Mouse (Mus musculus) neural tube, embryonic 13.5 days (tissue): ENCODE results near the gene Dcst1. TPM values are rescaled to one million over a fixed set of nuclear protein-coding genes. Genes with fewer than 3 reads are reported as not detected.
A peak's percentile ranks its signal among the peaks of the same experiment; 100 is the strongest.

ENCODE experiments used
- ATAC-seq: fragments of 200-750 bp; cut with Nextera tagmentation; 2 replicates; pipeline ENCODE4 v1.8.0; 2017; ENCODE audit warnings: low read depth, mild to moderate bottlenecking, moderate TSS enrichment, moderate library complexity
- H3K27ac ChIP-seq: fragments of 300-500 bp; sonication (generic); replicated peaks from 2 replicates; pipeline ENCODE4 v1.5.1; 2015; ENCODE audit warnings: moderate library complexity, mild to moderate bottlenecking, inconsistent platforms
- H3K27me3 ChIP-seq: fragments of 300-500 bp; sonication (generic); 2 replicates; pipeline ENCODE4 v1.6.1; 2015; ENCODE audit warnings: mild to moderate bottlenecking, inconsistent platforms
- H3K36me3 ChIP-seq: fragments of 300-500 bp; sonication (generic); 2 replicates; pipeline ENCODE4 v1.6.1; 2015; ENCODE audit warnings: mild to moderate bottlenecking, inconsistent platforms
- H3K4me1 ChIP-seq: fragments of 300-500 bp; sonication (generic); replicated peaks from 2 replicates; pipeline ENCODE4 v1.6.1; 2015; ENCODE audit warnings: inconsistent platforms
- H3K4me2 ChIP-seq: fragments of 300-500 bp; sonication (generic); 2 replicates; pipeline ENCODE4 v1.6.1; 2015; ENCODE audit warnings: inconsistent platforms, mild to moderate bottlenecking, moderate library complexity
- H3K4me3 ChIP-seq: fragments of 300-500 bp; sonication (generic); 2 replicates; pipeline ENCODE4 v1.5.1; 2015; ENCODE audit warnings: mild to moderate bottlenecking, inconsistent platforms
- H3K9ac ChIP-seq: fragments of 300-500 bp; sonication (generic); 2 replicates; pipeline ENCODE4 v1.6.1; 2015; ENCODE audit warnings: moderate library complexity, mild to moderate bottlenecking, inconsistent platforms
- H3K9me3 ChIP-seq: fragments of 300-500 bp; sonication (generic); 2 replicates; pipeline ENCODE4 v1.6.1; 2016; ENCODE audit warnings: inconsistent platforms
- WGBS: fragments of 180-500 bp; shearing (Covaris S2); methylation state at CpG from one replicate; pipeline ENCODE4 v1.1.7; 2015; 5-methylcytosine and 5-hydroxymethylcytosine counted together
- polyA plus RNA-seq: library from polyadenylated mRNA; unstranded; fragments of >200 nt; fragmentation: Nextera tagmentation; extraction: Ambion mirVana; gene quantifications from 2 replicates; pipeline ENCODE4 v1.2.1, GENCODE M21; 2015

Dcst1 gene
- 0.88 and 1.1 TPM in 2 replicates for polyA plus RNA-seq

DNA sequence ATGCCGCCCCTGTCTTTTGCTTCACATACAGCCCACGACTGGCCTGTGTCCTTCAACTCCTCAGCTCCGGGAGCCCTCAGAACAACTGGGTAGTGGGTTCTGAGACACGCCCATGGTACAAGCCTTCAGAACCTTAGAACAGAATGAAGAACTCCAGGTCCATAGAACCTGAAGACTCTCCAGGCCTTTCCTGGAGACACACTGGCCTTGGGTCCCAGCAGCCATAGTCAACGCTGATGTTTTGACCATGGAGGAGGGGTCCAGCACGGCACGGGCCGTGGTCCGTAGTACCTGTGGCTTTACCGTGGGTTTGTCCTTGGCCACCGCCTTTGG, at the start of gene Dcst1:
Gene Dcst1 (minus strand): TSS at position 101 of the 333 bp plus-strand sequence.
- H3K4me3 ChIP-seq, result no peak within 1 kb of the TSS
- WGBS, result 86% methylated on average over 11 of the region's 11 CpGs
- H3K36me3 ChIP-seq, result no peaks in the 10 kb centered on the region
- H3K4me2 ChIP-seq, result no peak within 1 kb of the TSS
- H3K27me3 ChIP-seq, result no peaks in the 10 kb centered on the region
- no peaks in the 10 kb centered on the region for H3K9me3 ChIP-seq
- no peak for ATAC-seq
- no peak within 1 kb of the TSS for H3K9ac ChIP-seq
- no peak within 1 kb of the TSS for H3K27ac ChIP-seq
- H3K4me1 ChIP-seq, result no peaks in the 10 kb centered on the region

DNA sequence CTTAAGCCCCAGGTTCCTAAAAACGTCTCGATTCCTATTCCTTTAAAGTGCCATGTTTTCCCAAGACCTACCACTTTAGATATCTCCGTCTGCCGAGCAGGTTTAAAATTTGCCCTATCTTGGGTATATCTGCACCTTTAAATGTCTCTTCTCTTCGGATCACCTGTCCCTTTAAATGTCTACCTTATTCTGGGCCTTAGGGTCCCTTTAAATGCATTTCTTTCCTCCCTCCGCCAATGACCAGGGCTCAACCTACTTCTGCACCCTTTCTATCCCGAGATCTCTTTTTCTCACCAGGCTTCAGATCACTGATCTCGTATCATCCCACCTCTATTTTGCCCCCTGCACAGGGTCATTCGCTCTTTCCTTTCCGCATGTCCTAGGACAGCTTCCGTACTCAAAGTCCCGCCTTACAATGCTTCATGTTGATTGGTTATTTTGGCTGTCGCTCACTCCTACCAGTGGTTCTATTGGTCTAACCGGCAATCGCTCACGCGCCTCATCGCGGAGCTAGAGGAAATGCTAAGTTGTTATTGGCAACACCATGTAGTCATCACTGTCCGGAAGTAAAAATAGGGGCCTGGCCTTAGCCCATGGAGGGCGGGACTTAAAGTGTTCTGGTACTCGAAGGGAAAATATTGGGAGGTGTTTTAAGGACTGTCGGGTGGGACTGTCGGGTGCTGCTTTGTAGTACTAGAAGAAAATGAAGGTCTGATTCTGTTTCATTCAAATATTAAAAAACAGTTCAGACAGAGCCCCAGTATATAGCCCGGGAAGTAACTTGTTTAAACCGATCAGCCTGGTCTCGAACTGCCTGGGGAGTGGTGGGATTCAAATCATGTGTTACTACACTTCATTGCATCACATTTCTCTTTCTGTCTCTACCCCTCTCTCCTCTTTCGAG, 46.7 kb upstream of the Dcst1 start, which contains the start of gene Flad1:
Gene Flad1 (minus strand): TSS at position 381 of the 904 bp plus-strand sequence.
- peak within 1 kb of the TSS; percentile 78 for H3K4me2 ChIP-seq
- peak; percentile 99 for ATAC-seq
- peaks cover 44% of the 10 kb centered on the region for H3K36me3 ChIP-seq
- H3K9ac ChIP-seq, result peak within 1 kb of the TSS; percentile 73
- peak within 1 kb of the TSS; percentile 74 for H3K27ac ChIP-seq
- H3K27me3 ChIP-seq, result no peaks in the 10 kb centered on the region
- peaks cover 32% of the 10 kb centered on the region for H3K4me1 ChIP-seq
- peak within 1 kb of the TSS; percentile 52 for H3K4me3 ChIP-seq
- 7% methylated on average over 28 of the region's 28 CpGs for WGBS
- H3K9me3 ChIP-seq, result no peaks in the 10 kb centered on the region

GRCm38 (mm10) chr3:89410864-89411263, 45.8 kb upstream of the Dcst1 start:
- H3K9me3 ChIP-seq, result no peaks in the 10 kb centered on the region
- H3K4me3 ChIP-seq, result peak overlapping the region; percentile 52
- H3K9ac ChIP-seq, result peak overlapping the region; percentile 73
- ATAC-seq, result no peak
- peak overlapping the region; percentile 74 for H3K27ac ChIP-seq
- H3K36me3 ChIP-seq, result peaks cover 41% of the 10 kb centered on the region
- H3K4me2 ChIP-seq, result peak overlapping the region; percentile 78
- no peaks in the 10 kb centered on the region for H3K27me3 ChIP-seq
- WGBS, result 81% methylated on average over 10 of the region's 10 CpGs
- peaks cover 24% of the 10 kb centered on the region for H3K4me1 ChIP-seq

- no peak overlapping the region for H3K9ac ChIP-seq
- H3K27ac ChIP-seq, result no peak overlapping the region
- H3K36me3 ChIP-seq, result peaks cover 38% of the 10 kb centered on the region
- no peak for ATAC-seq
- WGBS, result 93% methylated on average over 3 of the region's 3 CpGs
- H3K4me2 ChIP-seq, result no peak overlapping the region
- no peaks in the 10 kb centered on the region for H3K27me3 ChIP-seq
- no peaks in the 10 kb centered on the region for H3K9me3 ChIP-seq
- no peak overlapping the region for H3K4me3 ChIP-seq
- peaks cover 24% of the 10 kb centered on the region for H3K4me1 ChIP-seq
These were observed 44.6 kb upstream of the Dcst1 start for GRCm38 (mm10) chr3:89409701-89410100.

DNA sequence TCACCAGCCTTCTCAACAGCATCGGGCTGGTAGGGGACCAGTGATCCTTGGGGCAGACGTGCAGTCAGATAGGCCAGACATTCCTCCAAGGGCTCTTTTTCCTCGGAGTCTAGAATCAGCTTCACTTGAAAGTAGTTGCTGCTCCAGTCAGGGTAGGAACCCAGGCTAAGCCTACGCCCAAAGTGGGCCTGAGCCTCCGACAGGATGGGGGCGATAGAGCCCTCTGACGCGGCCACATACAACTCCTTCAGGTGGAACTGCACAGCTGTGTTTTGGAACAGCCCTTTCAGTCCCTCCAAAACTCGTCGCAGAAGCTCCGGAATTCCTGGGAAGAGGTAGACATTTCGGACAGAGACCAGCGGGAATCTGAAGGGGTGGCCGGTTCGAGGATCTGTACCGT, 43.4 kb upstream of the Dcst1 start:
- no peak for ATAC-seq
- 74% methylated on average over 16 of the region's 16 CpGs for WGBS
- no peak overlapping the region for H3K27ac ChIP-seq
- H3K4me3 ChIP-seq, result no peak overlapping the region
- H3K27me3 ChIP-seq, result no peaks in the 10 kb centered on the region
- H3K4me2 ChIP-seq, result no peak overlapping the region
- no peak overlapping the region for H3K9ac ChIP-seq
- H3K4me1 ChIP-seq, result peaks cover 24% of the 10 kb centered on the region
- H3K9me3 ChIP-seq, result no peaks in the 10 kb centered on the region
- peaks cover 42% of the 10 kb centered on the region for H3K36me3 ChIP-seq

- WGBS, result 97% methylated on average over 6 of the region's 6 CpGs
These were observed 41.8 kb upstream of the Dcst1 start for GRCm38 (mm10) chr3:89406887-89407286.

GRCm38 (mm10) chr3:89402693-89403092, 37.6 kb upstream of the Dcst1 start, which contains the start of gene Lenep:
Gene Lenep (minus strand): TSS chr3:89402793.
- H3K4me1 ChIP-seq, result peaks cover 6% of the 10 kb centered on the region; the same call in 1 of the 2 replicates

More at GRCm38 (mm10) chr3:89406887-89407286, 41.8 kb upstream of the Dcst1 start:
- peaks cover 19% of the 10 kb centered on the region for H3K4me1 ChIP-seq
- H3K4me3 ChIP-seq, result no peak overlapping the region
- ATAC-seq, result no peak
- H3K27ac ChIP-seq, result no peak overlapping the region
- no peak overlapping the region for H3K4me2 ChIP-seq
- peaks cover 57% of the 10 kb centered on the region for H3K36me3 ChIP-seq
- no peaks in the 10 kb centered on the region for H3K27me3 ChIP-seq
- H3K9me3 ChIP-seq, result no peaks in the 10 kb centered on the region
- H3K9ac ChIP-seq, result no peak overlapping the region

GRCm38 (mm10) chr3:89401329-89401728, 36.3 kb upstream of the Dcst1 start:
- Histone ChIP-seq H3K27ac (no peak overlapping the region), H3K36me3 (peaks cover 54% of the 10 kb centered on the region), H3K4me3 (no peak overlapping the region), H3K9me3 (no peaks in the 10 kb centered on the region), H3K9ac (no peak overlapping the region), H3K27me3 (peaks cover under 1% of the 10 kb centered on the region), H3K4me1 (peaks cover 7% of the 10 kb centered on the region), H3K4me2 (no peak overlapping the region)
- no peak for ATAC-seq
- WGBS, result 91% methylated on average over 7 of the region's 7 CpGs

More at GRCm38 (mm10) chr3:89402693-89403092, 37.6 kb upstream of the Dcst1 start, which contains the start of gene Lenep:
- Histone ChIP-seq H3K9me3 (no peaks in the 10 kb centered on the region), H3K4me3 (no peak within 1 kb of the TSS), H3K36me3 (peaks cover 65% of the 10 kb centered on the region), H3K4me2 (no peak within 1 kb of the TSS), H3K27ac (no peak within 1 kb of the TSS), H3K9ac (no peak within 1 kb of the TSS), H3K27me3 (no peaks in the 10 kb centered on the region)
- 83% methylated on average over 5 of the region's 5 CpGs for WGBS
- no peak for ATAC-seq

GRCm38 (mm10) chr3:89396654-89397005, 31.6 kb upstream of the Dcst1 start:
- peak overlapping the region; percentile 99 for H3K4me2 ChIP-seq
- H3K27me3 ChIP-seq, result peaks cover 32% of the 10 kb centered on the region
- peaks cover 53% of the 10 kb centered on the region for H3K4me1 ChIP-seq
- ATAC-seq, result no peak
- under 1% methylated on average over 4 of the region's 4 CpGs for WGBS
- no peak overlapping the region for H3K27ac ChIP-seq
- peaks cover 14% of the 10 kb centered on the region for H3K36me3 ChIP-seq
- H3K9me3 ChIP-seq, result no peaks in the 10 kb centered on the region
- H3K9ac ChIP-seq, result peak overlapping the region; percentile 58
- peak overlapping the region; percentile 51 for H3K4me3 ChIP-seq

GRCm38 (mm10) chr3:89395806-89396653, 31.0 kb upstream of the Dcst1 start:
- peak overlapping the region; percentile 51 for H3K4me3 ChIP-seq
- peaks cover 59% of the 10 kb centered on the region for H3K4me1 ChIP-seq
- 1% methylated on average over 43 of the region's 44 CpGs for WGBS
- no peak for ATAC-seq
- peak overlapping the region; percentile 99 for H3K4me2 ChIP-seq
- peak overlapping the region; percentile 58 for H3K9ac ChIP-seq
- H3K27me3 ChIP-seq, result peaks cover 32% of the 10 kb centered on the region
- H3K27ac ChIP-seq, result no peak overlapping the region
- 0 out of 2 replicates have a peak, but pooled peaks cover 8% of the 10 kb centered on the region for H3K36me3 ChIP-seq
- H3K9me3 ChIP-seq, result no peaks in the 10 kb centered on the region

DNA sequence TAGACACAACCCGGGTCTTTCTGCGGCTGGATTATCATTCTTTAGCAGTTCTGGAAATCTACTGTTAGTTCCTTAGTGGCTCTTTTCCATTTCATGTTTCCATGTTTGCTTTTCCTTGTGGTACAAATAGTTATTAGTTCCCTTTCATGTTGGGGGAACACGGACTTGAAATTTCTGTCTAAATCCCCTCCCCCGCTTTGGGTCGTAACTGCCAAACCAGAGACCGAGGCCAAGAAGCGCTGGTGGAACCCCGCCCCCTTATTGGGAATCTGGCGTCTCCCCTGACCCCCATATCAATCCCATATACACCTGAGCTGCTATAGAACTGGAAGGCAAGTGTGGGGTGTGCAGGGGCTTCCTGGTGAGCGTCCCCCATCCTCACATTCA, 30.4 kb upstream of the Dcst1 start:
- peaks cover 65% of the 10 kb centered on the region for H3K4me1 ChIP-seq
- WGBS, result 2% methylated on average over 10 of the region's 10 CpGs
- peaks cover 32% of the 10 kb centered on the region for H3K27me3 ChIP-seq
- 0 out of 2 replicates have a peak, but pooled peaks cover 7% of the 10 kb centered on the region for H3K36me3 ChIP-seq
- 0 out of 2 replicates have a peak overlapping the region, but pooled peaks have one; percentile 23 for H3K27ac ChIP-seq
- peak overlapping the region; percentile 51 for H3K4me3 ChIP-seq
- no peak for ATAC-seq
- peak overlapping the region; percentile 73; the same call in 1 of the 2 replicates for H3K9ac ChIP-seq
- no peaks in the 10 kb centered on the region for H3K9me3 ChIP-seq
- H3K4me2 ChIP-seq, result peak overlapping the region; percentile 99

DNA sequence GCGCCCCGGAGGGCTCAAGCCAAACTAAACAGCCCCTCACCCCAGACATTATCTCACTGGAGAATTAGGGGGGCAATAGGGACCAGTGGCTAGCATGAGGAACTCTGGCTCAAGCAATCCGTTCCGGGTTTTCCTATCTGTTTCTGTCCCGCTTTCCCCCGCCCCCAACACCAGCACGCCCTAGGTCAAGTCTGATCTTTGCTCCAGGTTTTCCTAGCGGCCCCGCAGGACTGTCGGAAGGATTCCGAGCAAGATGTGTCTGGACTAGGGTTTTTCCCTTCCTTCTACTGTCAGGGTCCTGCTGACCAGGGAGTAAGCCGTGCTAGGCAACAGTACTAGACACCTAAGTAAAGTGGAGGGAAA, 29.8 kb upstream of the Dcst1 start:
- H3K4me2 ChIP-seq, result peak overlapping the region; percentile 99
- H3K4me1 ChIP-seq, result peaks cover 69% of the 10 kb centered on the region
- 0% methylated on average over 11 of the region's 12 CpGs for WGBS
- no peaks in the 10 kb centered on the region for H3K9me3 ChIP-seq
- H3K4me3 ChIP-seq, result peak overlapping the region; percentile 51
- peaks cover 32% of the 10 kb centered on the region for H3K27me3 ChIP-seq
- H3K36me3 ChIP-seq, result 0 out of 2 replicates have a peak, but pooled peaks cover 2% of the 10 kb centered on the region
- peak overlapping the region; percentile 23 for H3K27ac ChIP-seq
- ATAC-seq, result no peak
- peak overlapping the region; percentile 73 for H3K9ac ChIP-seq
